Mouse (Mus musculus) cortical plate, adult 2 months (tissue): ENCODE results near the gene Rpp14.

Experiments
- CTCF ChIP-seq: fragments of 200-500 bp; IDR thresholded peaks from 2 replicates; pipeline ENCODE4 v1.5.1; 2011; ENCODE audit warnings: mild to moderate bottlenecking, control low read depth, low read length; ENCODE audit not compliant: insufficient read depth; ENCODE audit errors: extremely low read depth
- POLR2A ChIP-seq: fragments of 200-500 bp; IDR thresholded peaks from 2 replicates; pipeline ENCODE4 v1.6.1; 2011; ENCODE audit warnings: mild to moderate bottlenecking, low read length, control low read depth; ENCODE audit not compliant: insufficient read depth; ENCODE audit errors: extremely low read depth

- TF ChIP-seq POLR2A (no peak), CTCF (no peak)
These were observed 22.5 kb downstream of the Rpp14 start for GRCm38 (mm10) chr14:8102676-8103075.
